Mouse (Mus musculus): ENCODE measurements around the gene Lpar1. TPM values are rescaled to one million over a fixed set of nuclear protein-coding genes. Genes with fewer than 3 reads are reported as not detected.

Lpar1 gene
- polyA plus RNA-seq, 1 experiment from 2014 or later: 206 TPM

DNA sequence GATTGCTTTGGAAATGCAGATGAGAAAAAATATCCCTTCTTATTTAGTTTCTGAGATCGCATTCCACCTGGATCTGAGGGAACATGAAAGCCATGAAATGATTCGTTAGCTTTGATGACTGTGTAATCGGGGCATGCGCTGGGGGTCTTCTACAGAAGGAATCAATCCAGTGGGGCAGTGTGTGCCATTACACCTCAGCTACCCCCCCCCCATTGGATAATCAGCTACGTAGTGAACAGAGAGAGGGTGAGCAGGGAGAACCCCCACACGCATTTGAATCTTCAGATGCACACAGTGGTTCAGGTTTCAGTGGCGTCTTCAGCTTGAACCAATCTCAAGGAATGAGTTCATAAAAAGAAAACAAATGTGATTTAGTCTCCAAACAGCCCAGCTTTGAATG lies 115.0 kb downstream of the Lpar1 start:
- DNase-seq (ENCODE audit: low spot score) (peak; percentile 15), ATAC-seq (replicated peaks; ENCODE audit: insufficient number of reproducible peaks, low FRiP score, low TSS enrichment, low read depth) (no peak)
- no peaks in the 10 kb centered on the region for H3K4me1 ChIP-seq (ENCODE audit: control insufficient read depth, insufficient read depth, low read length)
- H3K4me2 ChIP-seq (ENCODE audit: low read depth, low read length): no peak overlapping the region
- no peak overlapping the region for H3K27ac ChIP-seq (replicated peaks; ENCODE audit: low read depth, low read length)
- no peaks in the 10 kb centered on the region for H3K27me3 ChIP-seq (ENCODE audit: control insufficient read depth, insufficient read depth, low read length)
- no peak overlapping the region for H3K9ac ChIP-seq (replicated peaks; ENCODE audit: low read length)
- 55% methylated on average over 7 of the region's 7 CpGs for WGBS
- no peaks in the 10 kb centered on the region; the same call in 1 of the 2 replicates for H3K36me3 ChIP-seq (replicated peaks; ENCODE audit: control insufficient read depth, insufficient read depth, low read depth, low read length)
- no peaks in the 10 kb centered on the region for H3K9me3 ChIP-seq (replicated peaks; ENCODE audit: control insufficient read depth, low read length)
- H3K4me3 ChIP-seq (ENCODE audit: low read depth, low read length): no peak overlapping the region

GRCm38 (mm10) chr4:58437271-58437670 lies 116.4 kb downstream of the Lpar1 start:
- Histone ChIP-seq H3K27ac (replicated peaks; ENCODE audit: low read depth, low read length) (no peak overlapping the region), H3K4me1 (ENCODE audit: control insufficient read depth, insufficient read depth, low read length) (no peaks in the 10 kb centered on the region), H3K4me3 (ENCODE audit: low read depth, low read length) (no peak overlapping the region), H3K36me3 (replicated peaks; ENCODE audit: control insufficient read depth, insufficient read depth, low read depth, low read length) (no peaks in the 10 kb centered on the region; the same call in 1 of the 2 replicates), H3K4me2 (ENCODE audit: low read depth, low read length) (no peak overlapping the region), H3K27me3 (ENCODE audit: control insufficient read depth, insufficient read depth, low read length) (no peaks in the 10 kb centered on the region), H3K9ac (replicated peaks; ENCODE audit: low read length) (no peak overlapping the region), H3K9me3 (replicated peaks; ENCODE audit: control insufficient read depth, low read length) (no peaks in the 10 kb centered on the region)
- no peak for ATAC-seq (replicated peaks; ENCODE audit: insufficient number of reproducible peaks, low FRiP score, low TSS enrichment, low read depth)
- DNase-seq (ENCODE audit: low spot score): no peak
- 89% methylated on average over 15 of the region's 15 CpGs for WGBS

DNA sequence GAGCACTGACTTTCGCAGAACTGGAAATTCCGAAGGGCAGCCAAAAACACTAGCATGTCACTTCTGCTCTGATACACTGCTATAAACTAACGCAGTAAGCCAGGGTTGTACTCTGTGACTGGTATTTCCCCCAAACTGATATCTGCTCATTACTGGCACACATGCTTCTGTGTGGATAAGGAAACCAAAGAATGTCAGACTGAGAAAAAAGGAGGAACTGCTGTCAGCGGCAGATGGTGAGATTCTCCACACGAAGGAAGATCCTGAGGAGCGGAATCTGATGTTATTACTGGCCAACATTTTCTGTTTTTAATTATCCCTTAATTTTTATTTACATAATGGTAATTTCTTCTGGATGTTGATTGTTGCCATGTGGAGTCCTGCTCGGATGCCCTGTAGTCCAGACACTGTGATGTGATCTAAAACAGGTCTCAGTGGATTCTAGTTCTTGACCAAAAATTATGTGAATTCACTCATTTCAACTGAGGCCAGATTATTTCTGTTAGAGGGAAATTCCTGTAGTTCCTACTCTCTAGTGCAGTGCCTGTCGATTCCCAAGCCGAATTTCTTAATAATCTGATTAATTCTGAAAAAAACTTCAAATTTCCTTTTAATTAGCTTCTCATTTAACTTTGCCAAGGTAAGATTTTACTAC lies 130.3 kb downstream of the Lpar1 start:
- 33% methylated on average over 9 of the region's 9 CpGs for WGBS
- no peak overlapping the region for H3K4me3 ChIP-seq (ENCODE audit: low read depth, low read length)
- no peaks in the 10 kb centered on the region for H3K36me3 ChIP-seq (replicated peaks; ENCODE audit: control insufficient read depth, insufficient read depth, low read depth, low read length)
- H3K4me1 ChIP-seq (ENCODE audit: control insufficient read depth, insufficient read depth, low read length): no peaks in the 10 kb centered on the region
- peak; percentile 58 for DNase-seq (ENCODE audit: low spot score)
- no peaks in the 10 kb centered on the region for H3K9me3 ChIP-seq (replicated peaks; ENCODE audit: control insufficient read depth, low read length)
- H3K9ac ChIP-seq (replicated peaks; ENCODE audit: low read length): no peak overlapping the region
- no peak overlapping the region for H3K4me2 ChIP-seq (ENCODE audit: low read depth, low read length)
- ATAC-seq (replicated peaks; ENCODE audit: insufficient number of reproducible peaks, low FRiP score, low TSS enrichment, low read depth): no peak
- H3K27ac ChIP-seq (replicated peaks; ENCODE audit: low read depth, low read length): no peak overlapping the region
- H3K27me3 ChIP-seq (ENCODE audit: control insufficient read depth, insufficient read depth, low read length): no peaks in the 10 kb centered on the region

DNA sequence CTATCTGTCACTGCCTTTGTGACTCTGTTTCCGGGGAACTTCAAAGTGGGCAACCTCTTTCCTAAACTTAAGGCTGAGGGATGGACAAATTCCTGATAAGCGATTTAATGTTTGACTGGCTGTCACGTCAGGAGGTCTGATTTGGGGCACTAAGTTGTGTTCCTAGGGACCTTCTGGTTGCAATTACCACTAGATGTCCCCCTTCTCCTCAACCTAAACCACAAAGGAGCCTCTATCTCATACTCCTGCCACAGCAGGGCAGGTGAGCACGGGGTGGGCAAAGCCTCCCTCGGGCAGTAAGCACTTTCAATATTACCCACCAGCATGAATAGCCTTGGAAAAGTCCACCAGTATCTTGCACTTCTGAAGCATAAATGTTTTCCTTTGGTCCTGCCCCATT lies 134.5 kb downstream of the Lpar1 start:
- no peak for DNase-seq (ENCODE audit: low spot score)
- H3K4me2 ChIP-seq (ENCODE audit: low read depth, low read length): no peak overlapping the region
- no peaks in the 10 kb centered on the region for H3K9me3 ChIP-seq (replicated peaks; ENCODE audit: control insufficient read depth, low read length)
- H3K27me3 ChIP-seq (ENCODE audit: control insufficient read depth, insufficient read depth, low read length): no peaks in the 10 kb centered on the region
- 36% methylated on average over 5 of the region's 5 CpGs for WGBS
- H3K27ac ChIP-seq (replicated peaks; ENCODE audit: low read depth, low read length): no peak overlapping the region
- no peak overlapping the region for H3K4me3 ChIP-seq (ENCODE audit: low read depth, low read length)
- H3K4me1 ChIP-seq (ENCODE audit: control insufficient read depth, insufficient read depth, low read length): no peaks in the 10 kb centered on the region
- H3K36me3 ChIP-seq (replicated peaks; ENCODE audit: control insufficient read depth, insufficient read depth, low read depth, low read length): no peaks in the 10 kb centered on the region
- H3K9ac ChIP-seq (replicated peaks; ENCODE audit: low read length): no peak overlapping the region
- ATAC-seq (replicated peaks; ENCODE audit: insufficient number of reproducible peaks, low FRiP score, low TSS enrichment, low read depth): no peak

DNA sequence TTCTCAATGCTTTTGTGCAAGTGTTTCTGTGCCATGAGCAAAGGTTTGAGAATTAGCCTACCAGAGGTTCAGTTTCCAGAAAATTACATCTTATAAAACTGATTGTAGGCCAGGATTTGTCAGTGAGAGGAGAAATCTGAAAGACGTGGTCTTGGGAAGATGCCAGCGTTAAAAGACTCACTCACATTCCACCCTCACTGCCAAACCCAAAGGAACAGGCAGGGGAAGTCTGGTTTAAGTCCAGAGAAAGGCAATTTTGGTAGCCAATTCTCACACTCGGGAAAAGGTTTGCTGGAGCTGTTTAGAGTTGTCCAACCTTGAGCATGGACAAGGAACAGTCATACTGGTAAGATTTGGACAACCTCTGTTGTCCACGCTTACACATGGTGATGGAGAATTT lies 136.4 kb downstream of the Lpar1 start:
- no peak overlapping the region for H3K4me3 ChIP-seq (ENCODE audit: low read depth, low read length)
- 83% methylated on average over 4 of the region's 4 CpGs for WGBS

DNA sequence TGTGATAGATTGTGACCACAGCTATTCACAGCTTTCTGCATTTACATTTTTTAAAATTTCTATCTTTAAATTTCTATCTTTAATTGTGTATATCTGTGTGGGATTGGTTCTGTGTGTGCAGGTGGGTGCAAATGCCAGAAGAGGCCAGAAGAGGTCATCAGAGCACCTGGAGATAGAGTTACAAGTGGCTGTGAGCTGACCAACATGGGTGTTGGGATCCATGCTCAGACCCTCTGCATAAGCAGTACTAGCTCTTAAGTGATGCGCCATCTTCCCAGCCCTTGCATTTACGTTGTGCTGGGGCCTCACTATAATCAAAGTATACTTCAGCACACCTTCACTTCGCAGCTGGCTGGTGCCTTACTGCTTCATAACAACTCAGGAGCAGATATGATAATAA lies 138.2 kb downstream of the Lpar1 start:
- ATAC-seq (replicated peaks; ENCODE audit: insufficient number of reproducible peaks, low FRiP score, low TSS enrichment, low read depth) (no peak), DNase-seq (ENCODE audit: low spot score) (no peak)
- no peaks in the 10 kb centered on the region for H3K27me3 ChIP-seq (ENCODE audit: control insufficient read depth, insufficient read depth, low read length)
- no peak overlapping the region for H3K27ac ChIP-seq (replicated peaks; ENCODE audit: low read depth, low read length)
- no peak overlapping the region for H3K4me2 ChIP-seq (ENCODE audit: low read depth, low read length)
- no peaks in the 10 kb centered on the region for H3K36me3 ChIP-seq (replicated peaks; ENCODE audit: control insufficient read depth, insufficient read depth, low read depth, low read length)
- 93% methylated on average over 3 of the region's 3 CpGs for WGBS
- H3K4me1 ChIP-seq (ENCODE audit: control insufficient read depth, insufficient read depth, low read length): no peaks in the 10 kb centered on the region
- no peak overlapping the region for H3K4me3 ChIP-seq (ENCODE audit: low read depth, low read length)
- H3K9me3 ChIP-seq (replicated peaks; ENCODE audit: control insufficient read depth, low read length): no peaks in the 10 kb centered on the region
- no peak overlapping the region for H3K9ac ChIP-seq (replicated peaks; ENCODE audit: low read length)

More for the DNA sequence above, 136.4 kb downstream of the Lpar1 start:
- no peaks in the 10 kb centered on the region for H3K27me3 ChIP-seq (ENCODE audit: control insufficient read depth, insufficient read depth, low read length)
- no peaks in the 10 kb centered on the region for H3K4me1 ChIP-seq (ENCODE audit: control insufficient read depth, insufficient read depth, low read length)
- H3K9me3 ChIP-seq (replicated peaks; ENCODE audit: control insufficient read depth, low read length): no peaks in the 10 kb centered on the region
- H3K4me2 ChIP-seq (ENCODE audit: low read depth, low read length): no peak overlapping the region
- no peaks in the 10 kb centered on the region for H3K36me3 ChIP-seq (replicated peaks; ENCODE audit: control insufficient read depth, insufficient read depth, low read depth, low read length)
- no peak overlapping the region for H3K27ac ChIP-seq (replicated peaks; ENCODE audit: low read depth, low read length)
- H3K9ac ChIP-seq (replicated peaks; ENCODE audit: low read length): no peak overlapping the region
- no peak for DNase-seq (ENCODE audit: low spot score)
- no peak for ATAC-seq (replicated peaks; ENCODE audit: insufficient number of reproducible peaks, low FRiP score, low TSS enrichment, low read depth)

- no peaks in the 10 kb centered on the region for H3K36me3 ChIP-seq (replicated peaks; ENCODE audit: control insufficient read depth, insufficient read depth, low read depth, low read length)
- H3K27ac ChIP-seq (replicated peaks; ENCODE audit: low read depth, low read length): no peak overlapping the region
- H3K27me3 ChIP-seq (ENCODE audit: control insufficient read depth, insufficient read depth, low read length): no peaks in the 10 kb centered on the region
- WGBS: 75% methylated on average over 13 of the region's 13 CpGs
- no peak overlapping the region for H3K4me3 ChIP-seq (ENCODE audit: low read depth, low read length)
- DNase-seq (ENCODE audit: low spot score): no peak
- no peaks in the 10 kb centered on the region for H3K9me3 ChIP-seq (replicated peaks; ENCODE audit: control insufficient read depth, low read length)
- no peak for ATAC-seq (replicated peaks; ENCODE audit: insufficient number of reproducible peaks, low FRiP score, low TSS enrichment, low read depth)
- no peak overlapping the region for H3K9ac ChIP-seq (replicated peaks; ENCODE audit: low read length)
- H3K4me2 ChIP-seq (ENCODE audit: low read depth, low read length): no peak overlapping the region
- no peaks in the 10 kb centered on the region for H3K4me1 ChIP-seq (ENCODE audit: control insufficient read depth, insufficient read depth, low read length)
These were observed 140.2 kb downstream of the Lpar1 start for GRCm38 (mm10) chr4:58413188-58414185.

DNA sequence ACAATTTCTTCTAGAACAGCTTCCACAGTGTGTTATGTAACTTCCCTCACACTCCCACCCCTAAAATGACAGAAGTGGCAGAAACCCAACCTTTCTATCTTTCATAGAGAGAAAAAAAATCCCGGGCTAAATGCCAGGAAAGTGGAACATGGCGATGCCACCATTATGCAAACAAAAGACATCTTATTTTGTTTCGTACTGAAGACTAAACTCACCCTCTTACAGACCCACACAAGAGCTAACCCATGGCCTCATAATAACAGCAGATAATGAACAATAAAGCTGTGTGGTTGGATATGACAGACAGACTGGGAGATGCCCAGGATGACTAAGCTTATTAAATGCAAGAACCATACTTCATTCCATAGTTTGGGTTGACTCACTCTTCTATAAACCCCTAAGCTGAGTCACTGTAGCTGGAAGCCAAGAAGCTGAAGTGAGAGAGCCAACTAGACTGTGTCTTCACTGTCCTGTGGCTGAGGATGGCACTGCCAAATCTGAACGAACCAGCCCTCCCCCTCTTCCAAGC lies 151.7 kb downstream of the Lpar1 start:
- DNase-seq (ENCODE audit: low spot score) (no peak), ATAC-seq (replicated peaks; ENCODE audit: insufficient number of reproducible peaks, low FRiP score, low TSS enrichment, low read depth) (no peak)
- no peaks in the 10 kb centered on the region for H3K36me3 ChIP-seq (replicated peaks; ENCODE audit: control insufficient read depth, insufficient read depth, low read depth, low read length)
- WGBS: 90% methylated on average over 4 of the region's 4 CpGs
- no peak overlapping the region for H3K4me2 ChIP-seq (ENCODE audit: low read depth, low read length)
- H3K9me3 ChIP-seq (replicated peaks; ENCODE audit: control insufficient read depth, low read length): no peaks in the 10 kb centered on the region
- no peak overlapping the region for H3K9ac ChIP-seq (replicated peaks; ENCODE audit: low read length)
- no peaks in the 10 kb centered on the region for H3K4me1 ChIP-seq (ENCODE audit: control insufficient read depth, insufficient read depth, low read length)
- no peak overlapping the region for H3K4me3 ChIP-seq (ENCODE audit: low read depth, low read length)
- no peak overlapping the region for H3K27ac ChIP-seq (replicated peaks; ENCODE audit: low read depth, low read length)
- H3K27me3 ChIP-seq (ENCODE audit: control insufficient read depth, insufficient read depth, low read length): no peaks in the 10 kb centered on the region

All from embryonic facial prominence, embryonic 11.5 days (tissue).